Mouse (Mus musculus) spleen, adult 2 months (tissue): Measurements from ENCODE around the gene Cfap74. TPM values are rescaled to one million over a fixed set of nuclear protein-coding genes. Genes with fewer than 3 reads are reported as not detected.

ENCODE experiments used
- DNase-seq, 2 experiments: peaks; one replicate each; pipeline versions ENCODE4 v3.0.0 to v3.0.0-alpha.2; 2012 to 2021; ENCODE audit warnings: low spot score in 2 of 2, low read depth in 1 of 2
- H3K27ac ChIP-seq: fragments of 200-500 bp; 2 replicates; pipeline ENCODE4 v1.5.1; 2012; ENCODE audit warnings: low read length, inconsistent platforms; ENCODE audit not compliant: insufficient read depth
- H3K27me3 ChIP-seq: fragments of 200-500 bp; 2 replicates; pipeline ENCODE4 v1.6.1; 2012; ENCODE audit warnings: mild to moderate bottlenecking, moderate library complexity, low read length, inconsistent platforms; ENCODE audit not compliant: control insufficient read depth, insufficient read depth
- H3K36me3 ChIP-seq: fragments of 200-500 bp; 2 replicates; pipeline ENCODE4 v1.6.1; 2012; ENCODE audit warnings: mild to moderate bottlenecking, low read length, inconsistent platforms; ENCODE audit not compliant: control insufficient read depth, insufficient read depth
- H3K4me1 ChIP-seq: fragments of 200-500 bp; 2 replicates; pipeline ENCODE4 v1.6.1; 2011; ENCODE audit warnings: inconsistent platforms; ENCODE audit not compliant: control insufficient read depth, insufficient read depth, insufficient read length
- H3K4me3 ChIP-seq: fragments of 200-500 bp; 2 replicates; pipeline ENCODE4 v1.5.1; 2011; ENCODE audit warnings: mild to moderate bottlenecking, inconsistent platforms; ENCODE audit not compliant: insufficient read depth, insufficient read length; ENCODE audit errors: extremely low read depth
- CTCF ChIP-seq: fragments of 200-500 bp; IDR thresholded peaks from 2 replicates; pipeline ENCODE4 v1.5.1; 2011; ENCODE audit warnings: mild to moderate bottlenecking, inconsistent platforms; ENCODE audit not compliant: insufficient read depth, insufficient read length, insufficient replicate concordance; ENCODE audit errors: extremely low read depth
- POLR2A ChIP-seq: fragments of 200-500 bp; IDR thresholded peaks from 2 replicates; pipeline ENCODE4 v1.6.1; 2011; ENCODE audit warnings: low read depth, low read length, inconsistent platforms
- WGBS: fragments of 180-500 bp; shearing (Covaris S2); methylation state at CpG from one replicate; pipeline ENCODE4 v1.1.7; 2018; 5-methylcytosine and 5-hydroxymethylcytosine counted together
- polyA plus RNA-seq: library from polyadenylated mRNA; depleted of rRNA; stranded (reverse); fragments of >200 nt; gene quantifications from 2 replicates; pipeline ENCODE4 v1.2.3, GENCODE M21; 2012

Gene Cfap74
- polyA plus RNA-seq, 1 experiment: 0.13 TPM

DNA sequence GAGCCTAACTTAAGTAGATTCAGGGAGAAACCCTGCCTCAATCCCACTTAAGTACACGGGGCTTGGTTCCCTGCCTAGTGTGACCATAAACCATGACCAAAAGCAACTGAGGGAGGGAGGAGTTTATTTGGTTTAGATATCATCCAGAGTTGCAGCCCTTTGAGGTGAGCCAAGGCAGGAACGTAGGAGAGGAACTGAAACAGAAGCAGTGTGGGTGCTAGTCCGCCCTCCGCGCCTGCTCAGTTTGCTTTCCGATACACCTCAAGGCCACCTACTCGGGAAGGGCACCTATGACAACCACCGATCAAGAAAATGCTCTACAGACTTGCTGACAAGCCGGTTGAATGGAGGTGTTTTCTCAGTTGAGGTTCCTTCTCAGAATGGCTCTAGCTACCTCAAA is 41.3 kb upstream of the Cfap74 start:
- Histone ChIP-seq H3K4me1 (no peaks in the 10 kb centered on the region), H3K36me3 (no peaks in the 10 kb centered on the region), H3K4me3 (no peak overlapping the region), H3K27me3 (no peaks in the 10 kb centered on the region; the same call in 1 of the 2 replicates), H3K27ac (no peak overlapping the region)
- no peak for TF ChIP-seq POLR2A
- no peak for TF ChIP-seq CTCF
- DNase-seq: no peak
- 68% methylated on average over 9 of the region's 9 CpGs for whole genome bisulfite sequencing

DNA sequence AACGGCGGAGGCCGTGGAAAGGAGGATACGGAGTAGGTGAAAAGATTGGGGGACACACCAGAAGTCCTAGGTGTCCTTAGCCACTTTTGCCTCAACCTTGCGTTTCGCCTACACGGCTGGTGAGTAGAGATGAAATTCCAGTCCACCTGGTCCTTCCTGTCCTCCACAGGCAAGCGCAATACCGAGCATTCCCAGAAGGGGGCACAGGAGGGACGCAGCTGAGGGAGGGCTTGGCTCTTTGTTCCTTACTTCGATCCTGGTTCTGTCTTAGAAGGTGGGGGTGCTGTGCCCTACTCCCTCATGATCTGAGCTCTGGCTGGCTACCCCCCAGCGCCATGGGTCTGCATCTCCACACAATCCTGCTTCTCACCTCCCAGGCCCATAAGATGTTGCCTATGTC is 40.3 kb upstream of the Cfap74 start:
- Histone ChIP-seq H3K4me1 (no peaks in the 10 kb centered on the region), H3K27ac (no peak overlapping the region), H3K4me3 (no peak overlapping the region), H3K36me3 (no peaks in the 10 kb centered on the region), H3K27me3 (no peaks in the 10 kb centered on the region; the same call in 1 of the 2 replicates)
- DNase-seq: peak in 1 of 2 experiments; percentile 26
- peak; percentile 55; the same call in 1 of the 2 replicates for TF ChIP-seq CTCF
- no peak for TF ChIP-seq POLR2A
- 44% methylated on average over 12 of the region's 12 CpGs for whole genome bisulfite sequencing

DNA sequence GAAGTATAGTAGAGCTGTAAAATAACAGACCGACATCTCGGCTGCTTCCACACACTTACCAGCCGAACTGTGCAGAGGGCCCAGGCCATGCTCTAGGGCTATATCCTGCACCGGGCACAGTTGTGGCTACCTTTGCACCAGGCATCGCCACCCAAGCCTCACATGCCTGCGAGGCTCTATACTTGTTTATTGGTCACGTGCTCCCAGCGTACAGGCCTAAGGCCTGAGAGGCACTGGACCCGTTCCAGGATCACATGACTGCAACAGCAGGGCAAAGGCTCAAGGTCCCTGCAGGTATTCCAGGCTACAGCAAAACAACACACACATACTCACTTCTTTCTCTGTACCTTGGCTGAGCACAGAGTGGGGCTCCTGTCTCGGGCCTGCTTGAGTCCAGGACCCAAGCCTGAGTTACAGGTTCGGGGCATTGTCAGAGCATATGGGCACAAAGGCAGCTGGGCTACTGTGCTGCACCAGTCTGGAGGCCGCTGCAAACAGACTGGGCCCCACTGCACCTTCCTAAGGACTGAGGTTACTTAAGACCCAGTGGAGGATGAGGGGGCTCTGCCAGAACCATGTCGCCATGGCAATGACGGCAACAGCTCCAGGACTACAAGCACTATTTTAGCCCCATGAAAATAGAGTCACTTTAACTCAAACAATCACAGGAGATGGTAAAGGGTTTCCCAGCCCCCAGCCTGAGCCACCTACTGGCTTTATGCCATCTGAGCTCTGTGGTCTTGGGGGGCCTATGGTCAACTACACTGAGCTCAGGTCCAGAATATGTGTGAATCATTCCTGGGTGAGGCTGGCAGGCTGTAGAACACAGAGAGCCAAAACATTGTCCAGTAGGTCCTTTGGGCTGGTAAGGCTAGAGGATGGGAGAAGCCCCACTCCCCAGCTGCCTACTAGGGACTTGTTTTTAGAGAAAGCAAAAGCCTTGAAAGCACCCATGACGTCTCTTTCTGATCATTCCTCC is 38.0 kb upstream of the Cfap74 start:
- no peak overlapping the region for H3K4me3 ChIP-seq
- no peaks in the 10 kb centered on the region for H3K36me3 ChIP-seq
- 91% methylated on average over 15 of the region's 15 CpGs for WGBS
- no peaks in the 10 kb centered on the region; the same call in 1 of the 2 replicates for H3K27me3 ChIP-seq
- H3K27ac ChIP-seq: no peak overlapping the region
- no peaks in the 10 kb centered on the region for H3K4me1 ChIP-seq
- TF ChIP-seq POLR2A (no peak), CTCF (no peak)
- no peak for DNase-seq

DNA sequence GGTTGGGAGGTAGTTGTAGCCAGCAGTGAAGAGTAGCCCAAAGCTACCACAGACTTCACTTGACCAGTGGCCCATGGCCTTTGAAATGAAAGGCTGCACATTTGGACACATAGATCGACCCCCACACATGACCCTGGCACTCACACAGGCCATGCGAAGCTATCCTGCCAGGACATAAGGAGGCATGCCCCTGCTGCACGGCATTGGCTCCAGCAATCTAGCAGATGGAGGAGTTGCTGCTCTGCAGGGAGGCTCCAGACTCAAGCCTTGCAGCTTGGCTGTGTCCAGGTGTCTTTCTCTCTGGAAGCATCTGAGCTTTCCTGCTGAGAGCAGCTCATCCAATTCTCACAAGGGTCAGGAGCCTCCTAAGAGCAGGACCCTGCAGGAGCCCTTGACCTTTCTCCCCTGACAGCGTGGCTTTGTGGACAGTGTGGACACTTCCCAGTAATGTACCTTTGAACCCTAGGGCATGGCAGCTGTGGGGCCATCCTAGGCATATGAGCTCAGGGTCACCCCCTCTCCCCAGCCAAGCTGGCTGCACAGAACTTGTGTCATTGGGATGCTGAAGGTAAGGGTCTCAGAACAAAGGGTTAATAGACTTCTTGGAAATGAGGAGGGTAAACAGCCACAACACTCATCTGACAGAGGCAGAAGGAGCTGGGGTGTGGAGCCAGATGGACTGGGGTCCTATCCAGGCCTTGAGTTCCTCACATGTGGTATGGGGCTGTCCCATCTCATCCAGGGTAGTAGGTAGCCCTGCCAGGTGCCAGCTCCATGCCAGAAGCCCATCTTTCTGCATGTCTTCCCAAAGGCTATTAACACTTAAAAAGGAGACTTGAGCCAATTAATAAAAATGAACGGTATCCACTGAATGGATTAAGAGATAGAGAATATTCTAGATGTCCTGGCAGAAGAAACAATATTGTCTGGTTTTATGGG is 36.9 kb upstream of the Cfap74 start:
- TF ChIP-seq POLR2A (no peak), CTCF (no peak)
- Histone ChIP-seq H3K36me3 (no peaks in the 10 kb centered on the region), H3K27me3 (no peaks in the 10 kb centered on the region), H3K4me3 (no peak overlapping the region), H3K4me1 (no peaks in the 10 kb centered on the region), H3K27ac (no peak overlapping the region)
- 78% methylated on average over 5 of the region's 5 CpGs for WGBS
- DNase-seq: no peak

DNA sequence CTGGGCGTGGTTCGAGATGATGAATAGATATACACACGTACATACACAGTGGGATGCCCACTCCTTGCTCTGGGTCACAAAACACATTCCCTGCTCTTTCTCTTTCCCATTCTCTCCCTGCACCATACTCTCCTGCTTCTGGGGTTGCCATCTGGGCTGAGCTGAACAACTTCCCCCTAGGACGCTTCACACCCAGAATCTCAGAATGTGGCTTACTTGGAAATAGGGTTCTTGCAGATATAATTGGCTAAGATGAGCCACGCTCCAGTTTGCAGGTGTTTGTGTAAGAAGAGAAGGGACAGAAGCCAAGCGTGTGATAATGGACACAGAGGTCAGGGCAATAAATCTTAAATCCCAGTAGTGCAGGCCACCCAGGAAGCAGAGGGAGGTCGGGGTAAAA is 27.0 kb upstream of the Cfap74 start:
- Histone ChIP-seq H3K4me1 (no peaks in the 10 kb centered on the region), H3K27ac (no peak overlapping the region), H3K27me3 (no peaks in the 10 kb centered on the region), H3K4me3 (no peak overlapping the region), H3K36me3 (no peaks in the 10 kb centered on the region)
- no peak for DNase-seq
- WGBS: 50% methylated on average over 7 of the region's 7 CpGs
- no peak for TF ChIP-seq CTCF
- TF ChIP-seq POLR2A: no peak

DNA sequence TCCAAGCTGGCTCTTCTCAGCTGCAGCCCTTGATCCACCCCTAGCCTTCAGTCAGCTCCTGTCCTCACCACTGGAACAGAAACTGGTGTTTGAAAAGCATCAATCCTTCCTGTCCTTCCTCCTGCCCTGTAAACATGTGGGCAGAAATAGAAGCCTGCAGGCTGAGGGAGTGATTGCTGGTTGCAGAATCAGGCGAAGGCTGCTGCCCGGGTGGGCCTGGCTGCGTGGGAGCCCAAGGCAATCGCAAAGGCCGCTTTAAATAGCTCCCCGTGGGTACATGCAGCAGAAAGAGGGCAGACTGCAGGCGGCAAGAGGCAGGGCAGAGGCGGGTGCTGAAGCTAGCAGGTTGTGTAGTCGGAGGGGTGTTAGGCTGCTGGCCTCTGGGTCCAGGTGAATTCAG is 26.2 kb upstream of the Cfap74 start:
- no peak overlapping the region for H3K27ac ChIP-seq
- no peaks in the 10 kb centered on the region for H3K4me1 ChIP-seq
- DNase-seq: no peak
- no peak overlapping the region for H3K4me3 ChIP-seq
- 33% methylated on average over 9 of the region's 9 CpGs for WGBS
- TF ChIP-seq POLR2A (no peak), CTCF (no peak)
- no peaks in the 10 kb centered on the region for H3K36me3 ChIP-seq
- H3K27me3 ChIP-seq: no peaks in the 10 kb centered on the region
